Mouse (Mus musculus) liver, adult (tissue): ENCODE measurements around the gene Sox8.

Source experiments
- GATA4 ChIP-seq: IDR thresholded peaks from 2 replicates; pipeline ENCODE4 v1.6.1; 2014; ENCODE audit warnings: mild to moderate bottlenecking, low read length; ENCODE audit not compliant: insufficient replicate concordance

Sox8 gene

DNA sequence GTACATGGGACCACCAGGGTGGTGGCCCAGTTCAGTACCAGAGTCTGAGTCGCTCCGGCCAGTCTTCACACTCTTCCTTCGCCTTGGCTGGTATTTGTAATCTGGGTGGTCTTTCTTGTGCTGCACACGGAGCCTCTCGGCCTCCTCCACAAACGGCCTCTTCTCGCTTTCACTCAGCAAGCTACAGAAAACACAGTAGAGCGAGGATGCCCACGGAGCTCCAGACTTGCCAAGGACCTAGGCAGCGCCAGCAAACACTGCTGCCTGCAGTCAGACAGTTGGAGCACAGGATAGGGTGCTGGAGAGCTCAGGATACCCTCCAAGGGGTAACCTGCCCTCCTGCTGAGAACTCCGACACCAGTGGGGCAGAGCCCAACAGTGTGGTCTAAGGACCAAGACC, 1.6 kb downstream of the Sox8 start:
- TF ChIP-seq GATA4 = no peak

DNA sequence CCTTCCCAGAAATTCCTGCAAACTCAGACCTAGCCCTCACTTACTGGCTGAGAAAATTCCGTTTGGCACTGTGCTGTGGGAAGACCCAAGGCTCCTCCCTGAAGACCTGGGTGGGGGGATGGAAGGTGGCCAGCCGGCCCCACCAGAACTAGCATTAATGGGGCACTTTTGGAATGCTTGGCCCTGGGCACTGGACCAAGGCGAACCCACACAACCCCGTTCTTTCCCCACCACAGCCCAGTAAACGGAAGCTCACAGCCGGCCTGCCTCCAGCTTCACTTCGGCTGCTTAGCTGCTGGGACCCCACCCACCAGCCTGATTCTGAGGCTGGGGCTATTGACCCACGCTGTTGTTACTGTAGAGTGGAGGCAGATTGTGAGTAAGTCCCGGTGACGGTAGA, 2.3 kb downstream of the Sox8 start:
- TF ChIP-seq GATA4 = no peak

DNA sequence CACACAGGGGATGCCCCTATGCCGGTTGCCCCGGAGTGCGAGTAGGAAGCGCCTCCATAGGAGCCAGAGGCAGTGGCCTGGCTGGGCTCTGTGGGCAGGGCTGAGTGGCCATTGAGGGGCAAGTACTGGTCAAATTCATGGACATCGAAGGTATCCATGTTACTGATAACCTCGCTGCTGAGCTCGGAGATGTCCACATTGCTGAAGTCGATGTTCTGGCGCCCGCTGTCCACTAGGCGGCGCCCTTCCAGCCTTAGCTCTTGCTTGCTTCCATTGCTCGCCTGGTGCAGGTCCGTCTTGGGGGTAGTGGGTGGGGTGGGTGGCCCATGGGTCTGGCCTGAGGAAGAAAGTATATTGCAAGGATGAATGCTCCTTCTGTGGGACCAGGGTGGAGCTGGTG, 2.7 kb downstream of the Sox8 start:
- TF ChIP-seq GATA4 = no peak

DNA sequence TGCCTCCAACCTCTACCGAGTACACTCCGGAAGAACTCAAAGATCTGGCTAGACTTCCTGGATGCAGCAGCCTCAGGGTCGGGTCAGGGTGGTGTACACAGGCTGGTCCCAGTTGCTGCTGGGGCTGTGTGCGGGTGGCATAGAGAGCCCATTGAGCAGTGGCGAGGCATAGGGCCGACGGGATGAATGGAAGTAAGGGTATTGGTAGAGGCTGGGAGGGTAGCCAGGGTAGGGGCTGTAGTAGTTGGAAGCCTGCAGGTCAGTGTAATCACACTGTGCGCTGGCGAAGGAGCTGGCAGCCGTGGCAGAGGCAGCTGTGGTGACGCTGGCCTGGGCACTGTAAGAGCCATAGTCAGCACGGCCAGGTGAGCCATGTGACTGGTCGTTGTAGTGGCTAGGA, 3.2 kb downstream of the Sox8 start:
- TF ChIP-seq GATA4 = no peak

DNA sequence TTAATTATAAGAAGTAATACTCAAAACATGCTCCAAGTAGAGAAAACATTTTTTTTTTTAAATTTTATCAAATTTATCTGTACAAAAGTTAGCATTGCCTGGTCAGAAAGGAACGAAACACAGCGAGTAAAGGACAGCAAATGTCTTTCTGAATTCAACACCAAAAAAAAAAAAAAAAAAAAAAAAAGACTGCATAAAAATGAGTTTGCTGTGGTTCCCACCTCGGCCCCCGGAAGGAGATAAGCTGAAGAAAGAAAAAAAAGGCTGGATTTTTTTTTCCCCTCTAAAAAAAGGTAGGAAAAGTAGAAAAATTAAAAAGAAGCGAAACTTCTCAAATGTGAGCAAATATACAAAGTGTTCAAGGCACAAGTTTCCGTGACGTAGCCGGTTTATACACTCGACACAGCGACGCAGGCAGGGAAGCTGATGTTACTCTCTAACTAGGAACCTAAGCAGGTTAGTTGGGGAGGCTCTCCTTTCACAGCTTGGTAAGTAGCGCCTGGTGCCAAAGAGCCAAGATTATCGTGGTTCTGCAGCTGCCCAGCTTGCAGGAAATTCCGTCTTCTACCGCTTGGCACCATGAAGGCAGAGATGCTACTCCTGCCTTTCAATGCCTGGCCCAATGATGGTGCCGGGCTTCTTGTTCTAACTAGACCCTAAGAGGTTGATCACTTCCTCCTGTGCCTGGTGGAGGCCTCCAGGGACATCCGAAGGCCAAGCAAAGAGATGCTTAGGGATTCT, 4.5 kb downstream of the Sox8 start:
- no peak for TF ChIP-seq GATA4

DNA sequence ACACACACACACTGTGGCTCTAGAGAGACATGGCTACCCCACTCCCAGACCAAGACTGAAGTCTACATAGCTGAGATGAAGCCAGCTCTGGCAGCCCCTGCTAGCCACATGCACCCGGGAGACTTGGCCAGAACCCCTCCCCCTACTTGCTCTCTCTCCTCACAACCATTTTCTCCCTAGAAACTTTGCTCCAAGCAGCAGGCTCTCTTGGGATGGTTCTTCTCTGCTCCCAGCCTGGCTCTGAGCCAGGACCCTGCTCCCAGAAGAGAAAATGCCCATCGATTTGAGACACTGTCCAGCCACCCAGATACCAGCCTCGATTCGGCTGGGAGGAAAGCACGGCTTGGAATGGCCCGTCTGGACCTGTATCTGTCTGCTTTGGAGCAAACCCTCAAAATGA, 5.2 kb downstream of the Sox8 start:
- no peak for TF ChIP-seq GATA4

DNA sequence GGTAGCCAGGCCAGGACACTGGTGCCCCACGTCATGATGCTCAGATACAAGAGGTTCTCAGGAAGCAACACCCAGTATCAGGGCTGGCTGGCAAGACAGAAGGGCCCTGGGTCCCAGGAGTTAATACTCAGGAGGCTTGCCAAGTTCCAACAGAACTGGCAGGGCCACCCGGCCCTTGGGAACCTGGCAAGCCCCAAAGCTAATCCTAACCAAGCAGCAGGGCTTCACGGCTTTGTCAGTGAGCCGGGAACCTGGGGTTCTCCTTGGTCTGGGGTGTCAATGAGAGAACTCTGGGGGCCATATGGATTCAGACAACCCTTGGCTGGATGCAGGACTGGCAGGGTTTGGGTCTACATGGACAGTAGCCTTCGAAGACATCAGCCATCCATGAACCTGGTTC, 6.0 kb downstream of the Sox8 start:
- TF ChIP-seq GATA4 = no peak

DNA sequence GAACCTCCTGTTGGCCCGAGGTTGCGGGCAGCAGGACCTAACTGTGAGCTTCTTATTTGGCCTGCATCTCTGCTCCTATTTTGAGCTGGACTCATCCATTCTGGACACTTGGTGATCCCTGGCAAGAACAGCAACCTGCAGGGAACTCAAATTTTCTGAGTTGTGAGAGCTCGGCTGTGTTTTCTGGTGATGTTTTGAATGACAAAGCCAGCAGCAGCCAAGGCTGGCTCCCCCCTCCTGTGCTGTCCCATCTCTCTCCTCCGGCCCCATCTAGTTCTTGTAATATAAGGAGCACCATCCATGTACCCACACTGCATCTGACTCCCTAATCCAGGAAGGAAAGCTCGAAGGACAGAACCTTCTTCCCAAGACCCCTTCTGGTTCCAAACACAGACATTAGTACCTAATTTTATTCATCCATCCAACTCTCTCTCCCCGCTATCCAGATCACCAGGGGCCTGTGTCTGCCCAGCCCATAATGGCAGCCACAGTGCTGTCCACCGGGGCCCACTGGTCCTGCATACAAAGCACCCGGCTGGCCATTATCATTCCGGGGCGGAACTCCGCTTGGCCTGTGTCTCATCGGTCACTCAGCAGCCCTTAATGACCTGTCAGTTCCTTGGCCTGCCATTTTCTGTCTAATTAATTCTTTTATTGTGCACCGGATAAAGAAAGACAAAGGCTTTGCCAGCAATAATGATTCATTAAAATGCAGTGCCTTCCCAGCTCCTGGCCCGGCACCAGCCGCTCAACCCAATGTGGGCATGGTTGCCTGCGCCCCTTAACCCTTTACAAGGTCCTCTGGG, 9.1 kb downstream of the Sox8 start:
- TF ChIP-seq GATA4 = no peak

DNA sequence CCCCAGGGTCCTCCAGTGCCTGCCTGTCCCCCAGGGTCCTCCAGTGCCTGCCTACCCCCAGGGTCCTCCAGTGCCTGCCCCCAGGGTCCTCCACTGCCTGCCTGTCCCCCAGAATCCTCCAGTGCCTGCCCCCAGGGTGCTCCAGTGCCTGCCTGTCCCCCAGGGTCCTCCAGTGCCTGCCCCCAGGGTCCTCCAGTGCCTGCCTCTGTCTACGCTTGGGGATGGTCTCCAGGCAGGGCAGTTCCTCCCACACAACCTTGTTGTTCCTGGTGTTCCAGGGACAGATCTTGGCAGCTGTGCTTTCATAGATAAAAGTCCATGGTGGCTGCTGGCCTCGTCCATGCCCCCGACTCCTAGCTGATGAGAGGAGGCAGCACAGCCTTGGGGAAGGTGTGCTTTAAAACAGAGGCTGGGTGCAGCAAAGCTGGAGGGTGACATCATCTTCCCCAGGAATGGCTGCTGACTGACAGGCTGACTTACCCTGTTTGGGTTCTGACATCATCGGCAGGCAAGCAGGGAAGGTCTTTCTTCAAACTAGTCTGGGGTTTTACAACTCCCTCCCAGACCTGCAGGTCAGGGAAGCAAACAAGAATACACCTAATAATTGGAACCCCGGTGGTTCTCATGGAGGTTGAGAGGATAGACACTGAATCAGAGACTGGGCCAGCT, 9.8 kb downstream of the Sox8 start:
- TF ChIP-seq GATA4 = no peak

DNA sequence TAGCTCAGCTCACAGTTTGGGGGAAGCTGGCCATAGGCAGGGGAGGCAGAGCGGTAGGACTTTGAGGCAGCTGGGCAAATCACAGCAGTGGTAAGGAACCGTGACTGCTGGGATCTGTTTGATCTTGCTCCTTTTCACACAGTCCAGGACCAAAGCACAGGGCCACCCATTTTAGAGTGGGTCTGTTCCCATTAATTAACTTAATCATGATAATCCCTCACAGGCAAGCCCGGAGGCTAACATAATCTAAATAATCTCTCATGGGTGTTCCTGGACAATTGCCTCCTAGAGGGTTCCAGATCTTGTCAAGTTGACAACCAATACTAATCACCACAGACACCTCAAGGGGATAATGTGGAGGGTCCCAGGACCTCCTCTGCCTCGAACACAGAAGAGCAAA, 10.9 kb downstream of the Sox8 start:
- TF ChIP-seq GATA4 = no peak

DNA sequence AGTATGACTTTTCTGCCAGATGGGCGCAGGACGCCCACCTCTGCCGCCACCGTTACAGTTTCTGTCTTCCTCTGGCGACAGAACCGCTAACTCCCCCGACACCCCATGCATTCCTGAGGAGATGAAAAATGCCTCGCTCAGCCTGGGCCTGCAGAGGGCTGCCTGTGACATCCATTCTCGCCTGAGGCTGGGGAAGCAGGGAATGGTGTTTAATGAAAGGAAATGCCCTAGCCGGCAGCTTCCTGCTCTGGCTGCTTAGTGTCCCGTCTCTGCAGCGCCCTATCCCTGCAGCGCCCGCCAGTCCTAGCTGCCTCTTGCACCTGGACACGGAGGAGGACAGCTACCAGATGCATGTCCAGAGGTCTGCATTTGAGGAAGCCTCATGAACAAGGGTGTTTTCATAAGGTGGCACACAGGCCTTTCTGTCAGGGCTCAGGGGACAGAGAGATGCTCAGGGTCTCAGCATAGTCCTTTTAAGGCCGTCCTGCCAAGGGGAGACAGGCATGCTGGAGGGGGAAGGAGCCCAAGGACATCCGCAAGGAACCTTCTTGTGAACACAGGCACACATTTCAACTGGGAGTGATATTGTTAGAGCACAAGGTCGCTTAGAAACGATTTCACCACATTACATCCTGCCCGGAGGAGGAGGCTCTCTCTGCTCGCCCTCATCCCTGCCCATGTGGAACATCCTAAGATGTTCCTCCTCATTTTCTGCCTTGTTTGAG, 13.7 kb downstream of the Sox8 start:
- TF ChIP-seq GATA4 = no peak

DNA sequence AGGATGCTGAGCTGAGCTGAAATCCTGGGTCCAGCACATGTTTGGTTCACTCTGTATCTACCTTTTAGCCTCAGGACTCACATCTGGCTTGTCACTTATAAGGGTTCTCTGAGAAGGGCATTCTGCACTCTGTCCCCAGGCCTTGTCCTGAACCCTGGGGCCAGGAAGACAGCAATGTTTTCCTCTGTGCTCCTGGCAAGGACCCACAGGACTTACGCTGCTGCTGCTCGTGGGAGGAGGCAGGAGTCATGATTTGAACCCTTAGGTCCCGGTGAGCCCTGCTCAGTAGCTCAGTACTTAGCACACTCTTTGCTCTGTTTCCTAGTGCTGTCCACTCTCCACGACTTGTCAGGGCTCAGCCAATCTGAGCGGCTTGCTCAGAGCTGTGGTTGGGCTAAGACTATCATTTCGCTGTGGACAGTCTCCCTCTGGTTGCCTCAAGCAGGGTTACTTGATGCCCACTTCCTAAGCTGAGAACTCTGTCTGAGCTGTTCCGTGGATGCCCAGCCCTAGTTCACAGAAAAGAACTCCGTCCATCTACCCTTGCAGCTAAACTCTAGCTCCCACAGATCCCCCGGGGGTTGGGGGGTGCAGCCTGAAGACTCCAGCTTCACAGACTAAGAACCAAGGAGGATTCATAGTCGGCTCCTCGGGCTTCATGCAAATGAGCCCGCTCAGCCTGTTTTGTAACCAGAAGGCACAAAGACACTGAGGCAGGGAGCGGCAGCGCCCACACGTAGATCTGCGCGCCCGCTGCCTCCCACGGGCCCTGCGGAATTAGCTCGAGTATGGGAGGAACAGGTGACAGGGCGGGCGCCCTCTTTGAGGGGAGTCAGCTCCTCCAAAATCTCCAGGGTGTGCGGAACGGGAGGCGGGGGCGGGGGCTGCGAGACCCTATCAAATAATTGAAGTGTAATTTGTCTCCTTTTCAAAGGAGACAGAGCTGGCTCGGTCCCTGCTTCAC, 14.5 kb downstream of the Sox8 start:
- TF ChIP-seq GATA4 = no peak

DNA sequence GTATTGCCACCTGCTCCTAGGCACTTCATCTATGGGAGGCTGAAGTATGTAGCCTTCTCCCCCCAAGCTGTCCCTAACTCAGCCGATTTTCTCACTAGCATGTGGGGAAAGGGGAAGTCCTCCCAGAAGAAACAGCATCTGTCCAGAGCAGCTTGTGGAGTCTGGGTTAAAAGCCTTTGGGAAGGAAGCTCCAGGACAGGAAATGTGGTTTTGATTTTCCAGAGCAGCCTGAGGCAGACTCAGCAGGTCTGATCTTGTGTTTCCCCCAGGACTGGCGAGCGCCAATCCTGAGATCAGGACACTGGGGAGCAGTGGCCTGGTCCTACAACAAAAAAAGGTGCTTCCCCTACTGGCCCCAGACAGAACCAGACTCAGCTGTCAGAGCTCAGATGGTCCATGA, 15.3 kb downstream of the Sox8 start:
- TF ChIP-seq GATA4 = no peak

DNA sequence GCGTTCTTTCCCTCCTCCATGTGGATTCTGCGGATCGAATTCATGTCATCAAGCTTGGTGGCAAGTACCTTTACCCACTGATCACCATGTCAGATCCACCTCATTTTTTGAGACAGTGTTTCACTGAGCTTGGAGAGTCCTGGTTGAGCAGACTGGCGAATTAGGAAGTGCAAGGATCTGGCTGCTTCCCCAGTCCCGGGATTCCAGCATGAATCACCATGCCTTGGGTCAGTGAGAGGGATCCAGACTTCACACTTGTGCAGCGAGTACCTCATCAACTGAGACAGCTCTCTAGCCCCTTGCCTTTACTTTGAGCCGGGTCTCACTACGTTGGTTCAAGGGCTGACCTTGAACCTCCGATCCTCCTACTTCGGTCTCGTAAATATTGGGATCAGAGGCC, 19.2 kb downstream of the Sox8 start:
- no peak for TF ChIP-seq GATA4

DNA sequence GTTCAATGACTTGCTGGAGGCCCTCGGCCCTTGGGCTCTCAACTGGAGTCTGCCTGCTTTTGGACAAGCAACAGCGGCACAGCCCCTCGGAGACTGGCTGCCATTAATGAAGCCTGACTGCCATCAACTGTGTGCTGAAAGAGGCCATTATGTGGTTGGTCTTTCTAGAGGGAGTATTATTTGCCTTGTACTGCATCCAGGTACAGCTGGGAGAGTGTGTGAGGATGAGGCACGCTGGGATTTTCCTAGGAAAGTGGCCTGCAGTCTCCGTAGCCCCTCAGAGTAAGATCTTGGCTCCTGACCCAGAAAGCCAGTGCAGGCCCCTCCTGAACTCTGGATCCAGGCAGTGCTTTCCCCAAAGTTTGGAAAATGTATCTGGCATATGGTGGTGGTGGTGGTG, 20.5 kb downstream of the Sox8 start:
- TF ChIP-seq GATA4 = no peak

DNA sequence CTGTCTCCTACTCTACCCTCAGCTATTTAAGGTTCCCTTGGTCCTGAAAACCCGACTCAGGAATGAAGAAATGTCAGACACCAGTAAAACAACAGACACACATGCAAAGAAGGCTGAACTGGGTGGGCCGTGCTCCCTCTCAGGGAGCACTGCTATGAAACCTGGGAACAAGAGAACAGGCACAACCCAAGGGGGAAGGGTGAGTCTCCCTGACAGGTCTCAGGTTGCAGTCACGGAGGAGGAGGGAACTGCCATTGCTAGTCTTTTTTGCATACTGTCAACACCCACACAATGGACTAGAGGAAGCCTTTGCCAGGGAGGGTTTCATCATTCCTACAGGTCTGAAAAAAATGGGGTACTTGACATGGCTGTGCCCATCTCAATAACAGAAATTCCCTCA, 23.5 kb downstream of the Sox8 start:
- no peak for TF ChIP-seq GATA4
